Mouse (Mus musculus) bone marrow macrophage, adult 2 months (primary cell): ENCODE data around the gene Slc20a1.

Experiments used
- CTCF ChIP-seq: IDR thresholded peaks from 2 replicates; pipeline ENCODE4 v1.5.1; 2012; ENCODE audit warnings: low read depth, mild to moderate bottlenecking, low read length, moderate library complexity
- POLR2A ChIP-seq: IDR thresholded peaks from 2 replicates; pipeline ENCODE4 v1.6.1; 2012; ENCODE audit warnings: mild to moderate bottlenecking, low read depth, low read length, borderline replicate concordance

- TF ChIP-seq POLR2A: no peak
- TF ChIP-seq CTCF: no peak
Observed at GRCm38 (mm10) chr2:129247707-129248121, 49.1 kb downstream of the Slc20a1 start.
